Mouse (Mus musculus): ENCODE data around the gene H2al1c.
"Not testable (repeated sequence)": the region's sequence is repeated elsewhere in the genome, so short reads cannot be mapped to it uniquely, and the experiment has no call there.

The H2al1c gene

GRCm38 (mm10) chrX:11305355-11305754 is at the start of gene H2al1c:
Gene H2al1c, plus strand, starts transcription at chrX:11305655.
- in situ Hi-C loops (cut with MboI, MseI) = loop anchor here (25.0 kb wide), 2 partner anchors 693 to 1443 kb away; no protein-coding TSS in a partner anchor

- in situ Hi-C loops (cut with MboI, MseI) = no loop called here
These were observed 40.5 kb upstream of the H2al1c start for GRCm38 (mm10) chrX:11264918-11265317.

- in situ Hi-C loops (cut with MboI, MseI) = no loop called here
These were observed 37.7 kb upstream of the H2al1c start for GRCm38 (mm10) chrX:11267791-11268190.

- in situ Hi-C loops (cut with MboI, MseI) = no loop called here
These were observed 36.4 kb upstream of the H2al1c start for GRCm38 (mm10) chrX:11269074-11269473.

GRCm38 (mm10) chrX:11273190-11273589 is 32.3 kb upstream of the H2al1c start:
- in situ Hi-C loops (cut with MboI, MseI) = no loop called here

GRCm38 (mm10) chrX:11277083-11277482 is 28.4 kb upstream of the H2al1c start:
- in situ Hi-C loops (cut with MboI, MseI) = no loop called here

GRCm38 (mm10) chrX:11280741-11281140 is 24.7 kb upstream of the H2al1c start:
- in situ Hi-C loops (cut with MboI, MseI) = loop anchor here (5.0 kb wide), 1 partner anchor 37 kb away; the partner anchor contains the start of genes H2al1f and H2al1g

GRCm38 (mm10) chrX:11288306-11288882 is 17.1 kb upstream of the H2al1c start:
- in situ Hi-C loops (cut with MboI, MseI) = no loop called here

- in situ Hi-C loops (cut with MboI, MseI) = no loop called here
These were observed 16.2 kb upstream of the H2al1c start for GRCm38 (mm10) chrX:11289244-11289643.

- in situ Hi-C loops (cut with MboI, MseI) = not testable (repeated sequence)
These were observed 6.5 kb upstream of the H2al1c start, which contains the start of gene H2al1a for GRCm38 (mm10) chrX:11298957-11299356. Gene H2al1a, plus strand, starts transcription at chrX:11299257.

GRCm38 (mm10) chrX:11302132-11302531 is 3.3 kb upstream of the H2al1c start, which contains the start of gene H2al1b:
Gene H2al1b, plus strand, starts transcription at chrX:11302432.
- in situ Hi-C loops (cut with MboI, MseI) = loop anchor here (25.0 kb wide), 2 partner anchors 690 to 1440 kb away; no protein-coding TSS in a partner anchor

- in situ Hi-C loops (cut with MboI, MseI) = loop anchor here (25.0 kb wide), 2 partner anchors 696 to 1446 kb away; no protein-coding TSS in a partner anchor
These were observed 3.1 kb downstream of the H2al1c start, which contains the start of gene H2al1d for GRCm38 (mm10) chrX:11308524-11308923. Gene H2al1d, plus strand, starts transcription at chrX:11308824.

GRCm38 (mm10) chrX:11311634-11312033 is 6.2 kb downstream of the H2al1c start, which contains the start of gene H2al1e:
Gene H2al1e, plus strand, starts transcription at chrX:11311934.
- in situ Hi-C loops (cut with MboI, MseI) = loop anchor here (25.0 kb wide), 2 partner anchors 699 to 1449 kb away; no protein-coding TSS in a partner anchor

GRCm38 (mm10) chrX:11314858-11315257 is 9.4 kb downstream of the H2al1c start, which contains the start of gene H2al1f:
Gene H2al1f, plus strand, starts transcription at chrX:11315158.
- in situ Hi-C loops (cut with MboI, MseI) = loop anchor here (5.0 to 25.0 kb wide), 3 partner anchors 33 to 1453 kb away; no protein-coding TSS in a partner anchor

- in situ Hi-C loops (cut with MboI, MseI) = loop anchor here (5.0 to 25.0 kb wide), 3 partner anchors 36 to 1456 kb away; no protein-coding TSS in a partner anchor
These were observed 12.5 kb downstream of the H2al1c start, which contains the start of gene H2al1g for GRCm38 (mm10) chrX:11317956-11318355. Gene H2al1g, plus strand, starts transcription at chrX:11318256.

GRCm38 (mm10) chrX:11321192-11321591 is 15.7 kb downstream of the H2al1c start, which contains the start of gene H2al1h:
Gene H2al1h, plus strand, starts transcription at chrX:11321492.
- in situ Hi-C loops (cut with MboI, MseI) = loop anchor here (25.0 kb wide), 2 partner anchors 709 to 1459 kb away; no protein-coding TSS in a partner anchor

- in situ Hi-C loops (cut with MboI, MseI) = loop anchor here (25.0 kb wide), 2 partner anchors 712 to 1462 kb away; no protein-coding TSS in a partner anchor
These were observed 18.9 kb downstream of the H2al1c start, which contains the start of gene H2al1i for GRCm38 (mm10) chrX:11324359-11324758. Gene H2al1i, plus strand, starts transcription at chrX:11324659.

- in situ Hi-C loops (cut with MboI, MseI) = not testable (repeated sequence)
These were observed 22.1 kb downstream of the H2al1c start, which contains the start of gene H2al1j for GRCm38 (mm10) chrX:11327522-11327921. Gene H2al1j, plus strand, starts transcription at chrX:11327822.

- in situ Hi-C loops (cut with MboI, MseI) = no loop called here
These were observed 40.3 kb downstream of the H2al1c start for GRCm38 (mm10) chrX:11345762-11346161.

- in situ Hi-C loops (cut with MboI, MseI) = no loop called here
These were observed 41.3 kb downstream of the H2al1c start for GRCm38 (mm10) chrX:11346756-11347155.
